Mouse (Mus musculus): ENCODE measurements at regions not wholly inside any gene's neighbourhood (a gene's known extent, or its start where the extent isn't known, plus 50 kb on each side); places are given as distances from the start of the nearest gene placed in this dataset.

GRCm38 (mm10) chr15:62465026-62465839, 1379.7 kb downstream of the Gsdmc2 start:
- H3K9me3 ChIP-seq (replicated peaks; ENCODE audit: insufficient read depth, low read length): no peaks in the 10 kb centered on the region
- H3K79me2 ChIP-seq (ENCODE audit: control insufficient read depth, insufficient read depth, low read length, poor library complexity): no peaks in the 10 kb centered on the region
- no peaks in the 10 kb centered on the region for H3K27me3 ChIP-seq (ENCODE audit: control insufficient read depth in 1 of 2, insufficient read depth in 2 of 2, low read length in 2 of 2)
- H3K27ac ChIP-seq (ENCODE audit: control insufficient read depth, low read depth, low read length): no peak overlapping the region
- H3K36me3 ChIP-seq (ENCODE audit: control insufficient read depth in 1 of 2, insufficient read depth in 2 of 2, low read length in 2 of 2): no peaks in the 10 kb centered on the region; a peak in 1 of 4 replicates
- H3K4me3 ChIP-seq (ENCODE audit: control insufficient read depth in 1 of 2, insufficient read depth in 1 of 2, low read depth in 2 of 2, low read length in 2 of 2): no peak overlapping the region
- no peak overlapping the region for H3K9ac ChIP-seq (ENCODE audit: control insufficient read depth, low read depth, low read length, poor library complexity, severe bottlenecking)
- TF ChIP-seq HCFC1 (IDR thresholded peaks at IDR 0.05; ENCODE audit: low read depth, low read length) (no peak), GABPA (IDR thresholded peaks at IDR 0.05; ENCODE audit: low read depth, low read length) (no peak), NELFE (IDR thresholded peaks at IDR 0.05; ENCODE audit: low read depth, low read length) (no peak), ZNF384 (IDR thresholded peaks at IDR 0.05; ENCODE audit: low read depth, low read length) (peak; percentile 48), MYC (IDR thresholded peaks at IDR 0.05; ENCODE audit: low read depth, low read length) (no peak), SIN3A (IDR thresholded peaks at IDR 0.05; ENCODE audit: low read length) (no peak)
- H3K4me1 ChIP-seq (ENCODE audit: control insufficient read depth in 1 of 2, insufficient read depth in 2 of 2, low read length in 2 of 2): no peaks in the 10 kb centered on the region
- peak; percentile 18 for DNase-seq (ENCODE audit: low read depth, low spot score)

GRCm38 (mm10) chr15:62462698-62463097, 1382.3 kb downstream of the Gsdmc2 start:
- H3K9ac ChIP-seq (ENCODE audit: control insufficient read depth, low read depth, low read length, poor library complexity, severe bottlenecking): no peak overlapping the region

GRCm38 (mm10) chr15:62461398-62462051, 1383.5 kb downstream of the Gsdmc2 start:
- Histone ChIP-seq H3K4me1 (ENCODE audit: control insufficient read depth in 1 of 2, insufficient read depth in 2 of 2, low read length in 2 of 2) (no peaks in the 10 kb centered on the region), H3K27ac (ENCODE audit: control insufficient read depth, low read depth, low read length) (no peak overlapping the region), H3K9ac (ENCODE audit: control insufficient read depth, low read depth, low read length, poor library complexity, severe bottlenecking) (no peak overlapping the region), H3K9me3 (replicated peaks; ENCODE audit: insufficient read depth, low read length) (no peaks in the 10 kb centered on the region), H3K4me3 (ENCODE audit: control insufficient read depth in 1 of 2, insufficient read depth in 1 of 2, low read depth in 2 of 2, low read length in 2 of 2) (no peak overlapping the region), H3K36me3 (ENCODE audit: control insufficient read depth in 1 of 2, insufficient read depth in 2 of 2, low read length in 2 of 2) (no peaks in the 10 kb centered on the region; a peak in 1 of 4 replicates), H3K79me2 (ENCODE audit: control insufficient read depth, insufficient read depth, low read length, poor library complexity) (no peaks in the 10 kb centered on the region), H3K27me3 (ENCODE audit: control insufficient read depth in 1 of 2, insufficient read depth in 2 of 2, low read length in 2 of 2) (no peaks in the 10 kb centered on the region; a peak in 1 of 4 replicates)
- no peak for TF ChIP-seq GATA1 (IDR thresholded peaks at IDR 0.05; ENCODE audit: low read depth, low read length)
- no peak for TF ChIP-seq MAX (IDR thresholded peaks at IDR 0.05; ENCODE audit: low read length)
- no peak for DNase-seq (ENCODE audit: low read depth, low spot score)

More at GRCm38 (mm10) chr15:62462698-62463097, 1382.3 kb downstream of the Gsdmc2 start:
- Histone ChIP-seq H3K27ac (ENCODE audit: control insufficient read depth, low read depth, low read length) (no peak overlapping the region), H3K4me1 (ENCODE audit: control insufficient read depth in 1 of 2, insufficient read depth in 2 of 2, low read length in 2 of 2) (no peaks in the 10 kb centered on the region), H3K4me3 (ENCODE audit: control insufficient read depth in 1 of 2, insufficient read depth in 1 of 2, low read depth in 2 of 2, low read length in 2 of 2) (no peak overlapping the region), H3K79me2 (ENCODE audit: control insufficient read depth, insufficient read depth, low read length, poor library complexity) (no peaks in the 10 kb centered on the region), H3K36me3 (ENCODE audit: control insufficient read depth in 1 of 2, insufficient read depth in 2 of 2, low read length in 2 of 2) (no peaks in the 10 kb centered on the region; a peak in 1 of 4 replicates), H3K27me3 (ENCODE audit: control insufficient read depth in 1 of 2, insufficient read depth in 2 of 2, low read length in 2 of 2) (no peaks in the 10 kb centered on the region; a peak in 1 of 4 replicates), H3K9me3 (replicated peaks; ENCODE audit: insufficient read depth, low read length) (no peaks in the 10 kb centered on the region)
- TF ChIP-seq HCFC1 (IDR thresholded peaks at IDR 0.05; ENCODE audit: low read depth, low read length) (no peak), JUND (IDR thresholded peaks at IDR 0.05; ENCODE audit: low read depth, low read length) (no peak), USF2 (IDR thresholded peaks at IDR 0.05; ENCODE audit: borderline replicate concordance in 1 of 2, insufficient read depth in 1 of 2, low read depth in 1 of 2, low read length in 2 of 2) (no peak), BHLHE40 (IDR thresholded peaks at IDR 0.05; ENCODE audit: borderline replicate concordance, low read depth, low read length) (no peak), POLR2AphosphoS5 (IDR thresholded peaks at IDR 0.05; ENCODE audit: borderline replicate concordance, low read depth, low read length) (no peak), POLR2AphosphoS2 (IDR thresholded peaks at IDR 0.05; ENCODE audit: low read length) (no peak), MAFK (IDR thresholded peaks at IDR 0.05; ENCODE audit: borderline replicate concordance, low read depth, low read length) (no peak), ZMIZ1 (IDR thresholded peaks at IDR 0.05; ENCODE audit: low read depth, low read length) (no peak), SMC3 (IDR thresholded peaks at IDR 0.05; ENCODE audit: low read depth, low read length) (no peak), NELFE (IDR thresholded peaks at IDR 0.05; ENCODE audit: low read depth, low read length) (no peak), EP300 (IDR thresholded peaks at IDR 0.05; ENCODE audit: low read depth in 1 of 2, low read length in 2 of 2) (no peak)
- DNase-seq (ENCODE audit: low read depth, low spot score): no peak
